Mouse (Mus musculus) spleen, adult 2 months (tissue): ENCODE results near the gene S100g. TPM values are rescaled to one million over a fixed set of nuclear protein-coding genes. Genes with fewer than 3 reads are reported as not detected.

Source experiments
- DNase-seq, 2 experiments: peaks; one replicate each; pipeline versions ENCODE4 v3.0.0 to v3.0.0-alpha.2; 2012 to 2021; ENCODE audit warnings: low spot score in 2 of 2, low read depth in 1 of 2
- H3K27ac ChIP-seq: fragments of 200-500 bp; 2 replicates; pipeline ENCODE4 v1.5.1; 2012; ENCODE audit warnings: low read length, inconsistent platforms; ENCODE audit not compliant: insufficient read depth
- H3K27me3 ChIP-seq: fragments of 200-500 bp; 2 replicates; pipeline ENCODE4 v1.6.1; 2012; ENCODE audit warnings: mild to moderate bottlenecking, moderate library complexity, low read length, inconsistent platforms; ENCODE audit not compliant: control insufficient read depth, insufficient read depth
- H3K36me3 ChIP-seq: fragments of 200-500 bp; 2 replicates; pipeline ENCODE4 v1.6.1; 2012; ENCODE audit warnings: mild to moderate bottlenecking, low read length, inconsistent platforms; ENCODE audit not compliant: control insufficient read depth, insufficient read depth
- H3K4me1 ChIP-seq: fragments of 200-500 bp; 2 replicates; pipeline ENCODE4 v1.6.1; 2011; ENCODE audit warnings: inconsistent platforms; ENCODE audit not compliant: control insufficient read depth, insufficient read depth, insufficient read length
- H3K4me3 ChIP-seq: fragments of 200-500 bp; 2 replicates; pipeline ENCODE4 v1.5.1; 2011; ENCODE audit warnings: mild to moderate bottlenecking, inconsistent platforms; ENCODE audit not compliant: insufficient read depth, insufficient read length; ENCODE audit errors: extremely low read depth
- CTCF ChIP-seq: fragments of 200-500 bp; IDR thresholded peaks from 2 replicates; pipeline ENCODE4 v1.5.1; 2011; ENCODE audit warnings: mild to moderate bottlenecking, inconsistent platforms; ENCODE audit not compliant: insufficient read depth, insufficient read length, insufficient replicate concordance; ENCODE audit errors: extremely low read depth
- POLR2A ChIP-seq: fragments of 200-500 bp; IDR thresholded peaks from 2 replicates; pipeline ENCODE4 v1.6.1; 2011; ENCODE audit warnings: low read depth, low read length, inconsistent platforms
- WGBS: fragments of 180-500 bp; shearing (Covaris S2); methylation state at CpG from one replicate; pipeline ENCODE4 v1.1.7; 2018; 5-methylcytosine and 5-hydroxymethylcytosine counted together
- polyA plus RNA-seq: library from polyadenylated mRNA; depleted of rRNA; stranded (reverse); fragments of >200 nt; gene quantifications from 2 replicates; pipeline ENCODE4 v1.2.3, GENCODE M21; 2012; rRNA removed

S100g gene
- polyA plus RNA-seq, 1 experiment = not detected

DNA sequence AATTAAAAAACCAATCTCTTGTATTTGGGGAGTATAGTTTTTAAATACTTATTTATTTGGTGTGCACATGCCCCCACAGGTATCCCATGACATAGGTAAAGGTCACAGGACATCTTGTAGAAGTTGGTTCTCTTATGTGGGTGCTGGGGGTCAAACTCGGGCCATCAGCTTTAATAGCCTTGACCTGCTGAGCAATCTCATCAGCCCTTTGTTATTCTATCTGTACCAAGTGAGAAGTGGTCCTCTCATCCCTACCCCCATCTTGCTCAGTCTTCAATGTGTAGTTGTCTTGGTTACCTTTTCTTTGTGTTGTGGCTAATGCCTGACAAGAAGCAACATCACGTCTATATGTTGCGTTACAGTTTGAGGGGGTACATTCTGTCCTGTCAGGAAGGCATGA, 6.5 kb downstream of the S100g start:
- no peaks in the 10 kb centered on the region for H3K27me3 ChIP-seq
- H3K27ac ChIP-seq = no peak overlapping the region
- no peak overlapping the region for H3K4me3 ChIP-seq
- no peaks in the 10 kb centered on the region for H3K4me1 ChIP-seq
- no peak for DNase-seq
- WGBS = 92% methylated on average over 3 of the region's 3 CpGs
- no peak for TF ChIP-seq CTCF
- no peak for TF ChIP-seq POLR2A
- no peaks in the 10 kb centered on the region; the same call in 1 of the 2 replicates for H3K36me3 ChIP-seq

DNA sequence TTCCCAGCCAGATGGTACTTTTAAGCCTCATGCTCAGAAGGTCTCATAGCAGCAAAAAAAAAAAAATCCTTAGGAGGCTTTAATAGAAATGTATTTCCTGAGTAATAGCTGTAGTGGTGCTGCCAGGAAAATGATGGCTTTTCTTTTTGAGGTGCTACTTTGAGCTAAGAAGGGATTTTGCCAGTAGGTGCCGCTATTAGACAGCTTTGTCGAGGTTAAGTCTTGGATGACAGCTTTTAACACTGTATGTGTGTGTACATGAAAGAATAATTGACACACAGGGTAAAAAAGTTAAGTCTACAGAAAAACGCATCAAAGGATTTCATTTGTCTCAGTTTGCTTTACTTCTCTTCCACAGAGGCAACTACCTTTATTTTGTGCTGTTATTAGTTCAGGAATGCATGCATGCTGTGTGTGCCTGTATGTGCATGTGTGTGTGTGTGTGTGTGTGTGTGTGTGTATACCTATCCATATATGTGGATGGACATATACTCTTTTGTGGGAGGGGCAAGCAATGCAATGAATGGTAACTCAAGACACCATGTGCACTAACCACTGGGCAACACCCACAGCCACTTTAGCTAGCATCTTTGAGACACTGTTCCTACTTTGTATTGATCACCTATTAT, 14.5 kb downstream of the S100g start:
- Histone ChIP-seq H3K4me1 (no peaks in the 10 kb centered on the region), H3K36me3 (no peaks in the 10 kb centered on the region), H3K4me3 (no peak overlapping the region), H3K27ac (no peak overlapping the region), H3K27me3 (no peaks in the 10 kb centered on the region)
- no peak for TF ChIP-seq CTCF
- TF ChIP-seq POLR2A = no peak
- 40% methylated on average over 3 of the region's 3 CpGs for WGBS
- no peak for DNase-seq

DNA sequence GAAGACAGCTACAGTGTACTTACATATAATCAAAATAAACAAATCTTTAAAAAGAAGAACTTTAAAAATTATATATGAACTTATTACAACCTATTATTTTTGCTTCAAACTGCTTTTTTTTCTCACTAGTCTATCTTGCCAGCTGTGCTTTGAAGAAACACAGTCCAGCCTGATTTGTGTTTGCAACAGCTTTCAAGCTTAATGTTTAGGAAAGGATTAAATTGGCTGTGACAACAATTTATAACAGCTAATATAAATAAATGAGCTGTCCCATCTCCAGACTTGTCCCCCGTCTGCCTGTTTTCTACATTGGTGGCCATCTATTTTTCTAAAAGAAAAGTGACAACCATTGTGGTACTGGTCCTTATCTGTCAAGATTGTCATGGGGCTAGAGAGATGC, 22.4 kb downstream of the S100g start:
- Histone ChIP-seq H3K36me3 (peaks cover 3% of the 10 kb centered on the region), H3K4me3 (no peak overlapping the region), H3K4me1 (no peaks in the 10 kb centered on the region), H3K27me3 (no peaks in the 10 kb centered on the region), H3K27ac (no peak overlapping the region)
- WGBS = 90% methylated on average over 1 of the region's 1 CpGs
- TF ChIP-seq POLR2A = no peak
- TF ChIP-seq CTCF = no peak
- DNase-seq = no peak

DNA sequence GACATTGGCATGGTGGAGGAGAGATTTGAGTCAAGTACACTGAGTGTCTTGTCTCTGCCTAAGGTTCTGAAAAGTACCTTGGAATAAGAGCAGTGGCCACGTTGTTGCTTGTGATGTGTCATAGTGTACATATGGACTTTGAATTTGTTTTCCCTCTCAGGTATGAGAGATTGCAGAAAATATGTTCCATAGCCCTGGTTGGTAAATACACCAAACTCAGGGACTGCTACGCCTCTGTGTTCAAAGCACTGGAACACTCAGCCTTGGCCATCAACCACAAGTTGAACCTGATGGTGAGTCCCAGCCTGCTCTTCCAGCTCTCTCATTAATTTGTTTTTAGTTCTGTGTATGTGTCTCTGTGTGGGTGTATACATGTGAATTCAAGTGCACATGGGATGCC, 32.9 kb downstream of the S100g start:
- no peak for TF ChIP-seq CTCF
- no peak for TF ChIP-seq POLR2A
- Histone ChIP-seq H3K4me3 (no peak overlapping the region), H3K36me3 (peaks cover 11% of the 10 kb centered on the region), H3K4me1 (no peaks in the 10 kb centered on the region), H3K27me3 (no peaks in the 10 kb centered on the region), H3K27ac (no peak overlapping the region)
- 88% methylated on average over 2 of the region's 2 CpGs for WGBS
- DNase-seq = no peak

DNA sequence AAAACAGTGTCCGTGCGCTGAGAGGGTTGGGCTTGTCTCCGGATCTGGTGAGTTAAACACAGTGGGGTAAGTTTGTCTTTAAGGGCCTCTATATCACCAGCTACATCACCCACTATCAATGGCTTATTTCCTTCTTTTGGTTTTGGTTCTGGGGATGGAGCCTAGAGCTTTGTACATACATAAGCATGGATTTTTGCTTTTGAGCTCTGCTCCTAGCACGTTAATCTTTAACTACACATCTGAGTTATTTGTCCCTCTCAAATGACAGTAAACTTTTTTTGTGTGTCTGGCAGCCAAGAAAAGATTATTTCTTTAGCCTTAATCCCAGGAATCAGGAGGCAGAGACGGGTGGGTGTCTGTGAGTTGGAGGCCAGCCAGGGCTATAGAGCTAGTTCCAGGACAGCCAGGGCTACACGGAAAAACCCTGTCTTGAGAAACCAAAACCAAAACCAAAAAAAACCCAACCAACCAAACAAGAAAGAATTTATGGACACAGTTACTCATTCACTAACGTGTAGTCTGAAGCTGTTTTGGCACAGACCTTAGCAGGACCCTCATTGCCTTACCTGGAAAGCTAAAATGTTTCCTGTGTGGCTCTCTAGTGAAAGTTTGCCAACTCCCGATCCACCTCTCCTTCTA, 42.8 kb downstream of the S100g start:
- no peaks in the 10 kb centered on the region for H3K4me1 ChIP-seq
- TF ChIP-seq POLR2A = no peak
- TF ChIP-seq CTCF = no peak
- no peak for DNase-seq
- H3K4me3 ChIP-seq = no peak overlapping the region
- H3K27me3 ChIP-seq = no peaks in the 10 kb centered on the region
- peak overlapping the region; percentile 15; the same call in 1 of the 2 replicates for H3K27ac ChIP-seq
- 76% methylated on average over 8 of the region's 8 CpGs for WGBS
- H3K36me3 ChIP-seq = peaks cover 10% of the 10 kb centered on the region

DNA sequence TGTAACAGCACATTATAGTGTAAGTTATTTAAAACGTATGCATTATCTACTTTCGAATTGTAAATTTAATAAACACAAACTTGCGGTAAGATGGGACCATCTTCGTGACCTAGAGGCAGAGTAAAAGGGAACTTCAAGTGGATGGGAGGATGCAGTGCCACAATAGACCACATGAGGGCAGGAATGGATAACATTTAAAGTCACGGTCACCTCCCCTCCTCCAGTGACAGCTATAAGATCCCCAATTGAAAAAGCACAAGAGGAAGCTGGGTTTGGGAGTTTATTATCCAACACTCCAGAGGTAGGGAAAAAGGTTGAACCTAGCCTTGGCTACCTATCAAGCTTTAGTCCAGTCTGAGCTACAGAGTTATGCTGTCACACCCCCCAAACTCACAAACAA, 48.7 kb downstream of the S100g start:
- DNase-seq = peak; percentile 9 to 52
- Histone ChIP-seq H3K27me3 (no peaks in the 10 kb centered on the region), H3K4me1 (no peaks in the 10 kb centered on the region), H3K36me3 (peaks cover 5% of the 10 kb centered on the region), H3K4me3 (no peak overlapping the region), H3K27ac (no peak overlapping the region)
- peak; percentile 23; the same call in 1 of the 2 replicates for TF ChIP-seq CTCF
- TF ChIP-seq POLR2A = no peak
- 28% methylated on average over 5 of the region's 5 CpGs for WGBS

DNA sequence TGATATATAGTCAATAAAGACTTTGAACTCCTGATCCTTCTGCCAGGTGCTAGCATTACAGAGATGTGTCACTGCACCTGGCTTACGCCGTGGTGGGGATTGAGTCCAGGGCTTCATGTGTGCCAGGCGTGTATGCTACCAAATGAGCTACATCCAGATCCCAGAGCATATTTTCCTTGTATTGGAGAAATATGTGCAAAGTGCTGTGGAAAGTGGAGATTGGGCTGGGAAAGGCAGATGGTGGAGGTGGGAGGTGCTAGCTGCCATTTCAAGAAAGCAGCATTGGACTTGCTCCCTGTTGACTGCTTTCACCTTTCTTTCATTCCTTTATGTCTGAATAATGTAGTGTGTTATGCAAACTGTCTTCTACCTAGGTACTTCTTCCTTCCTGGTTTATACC, 50.7 kb downstream of the S100g start:
- H3K27ac ChIP-seq = no peak overlapping the region
- H3K4me3 ChIP-seq = no peak overlapping the region
- no peaks in the 10 kb centered on the region for H3K4me1 ChIP-seq
- DNase-seq = no peak
- no peaks in the 10 kb centered on the region for H3K27me3 ChIP-seq
- TF ChIP-seq POLR2A = no peak
- TF ChIP-seq CTCF = no peak
- H3K36me3 ChIP-seq = peaks cover 7% of the 10 kb centered on the region
- 96% methylated on average over 3 of the region's 3 CpGs for WGBS

Other genes starting within 250 kb of the S100g start
- 25.4 and 26.6 TPM in 2 replicates for gene Rbbp7, start 204.2 kb downstream of the S100g start, polyA plus RNA-seq
- 1.3 and 1.8 TPM in 2 replicates for gene Txlng, start 135.1 kb downstream of the S100g start, polyA plus RNA-seq
- gene Syap1, start 76.2 kb downstream of the S100g start, polyA plus RNA-seq = 3.7 and 5.0 TPM in 2 replicates
- gene Ctps2, start 63.4 kb downstream of the S100g start, polyA plus RNA-seq = 8.9 and 11.0 TPM in 2 replicates